Mouse (Mus musculus) intestine, postnatal 0 days (tissue): ENCODE measurements around the gene Sumo3. TPM values are rescaled to one million over a fixed set of nuclear protein-coding genes. Genes with fewer than 3 reads are reported as not detected.
A peak's percentile ranks its signal among the peaks of the same experiment; 100 is the strongest.

Experiments
- ATAC-seq: fragments of 200-750 bp; cut with Nextera tagmentation; 2 replicates; pipeline ENCODE4 v1.8.0; 2017; ENCODE audit warnings: mild to moderate bottlenecking, moderate TSS enrichment, moderate library complexity
- H3K27ac ChIP-seq: fragments of 300-500 bp; sonication (generic); 2 replicates; pipeline ENCODE4 v1.5.1; 2014; ENCODE audit warnings: mild to moderate bottlenecking, low read depth, low read length, moderate library complexity
- H3K27me3 ChIP-seq: fragments of 300-500 bp; sonication (generic); replicated peaks from 2 replicates; pipeline ENCODE4 v1.6.1; 2014; ENCODE audit warnings: low read length, mixed read lengths; ENCODE audit not compliant: control insufficient read depth, insufficient read depth
- H3K36me3 ChIP-seq: fragments of 300-500 bp; sonication (generic); 2 replicates; pipeline ENCODE4 v1.6.1; 2014; ENCODE audit warnings: mild to moderate bottlenecking, moderate library complexity; ENCODE audit not compliant: control insufficient read depth, insufficient read depth
- H3K4me1 ChIP-seq: fragments of 300-500 bp; sonication (generic); replicated peaks from 2 replicates; pipeline ENCODE4 v1.6.1; 2014; ENCODE audit warnings: antibody characterized with exemption, low read length, mixed read lengths; ENCODE audit not compliant: control insufficient read depth, insufficient read depth
- H3K4me2 ChIP-seq: fragments of 300-500 bp; sonication (generic); replicated peaks from 2 replicates; pipeline ENCODE4 v1.6.1; 2014; ENCODE audit warnings: low read depth, mild to moderate bottlenecking, moderate library complexity
- H3K4me3 ChIP-seq: fragments of 300-500 bp; sonication (generic); 2 replicates; pipeline ENCODE4 v1.5.1; 2014; ENCODE audit warnings: low read depth, low read length
- H3K9ac ChIP-seq: fragments of 300-500 bp; sonication (generic); 2 replicates; pipeline ENCODE4 v1.6.1; 2014; ENCODE audit warnings: mild to moderate bottlenecking, low read depth, low read length
- H3K9me3 ChIP-seq: fragments of 300-500 bp; sonication (generic); 2 replicates; pipeline ENCODE4 v1.6.1; 2016; ENCODE audit warnings: mixed run types; ENCODE audit not compliant: control insufficient read depth
- CTCF ChIP-seq: sonication (generic); IDR thresholded peaks from 2 replicates; pipeline ENCODE4 v1.5.1; 2016; ENCODE audit warnings: low read depth, mild to moderate bottlenecking, control low read depth, antibody characterized with exemption, moderate library complexity
- WGBS: fragments of 180-500 bp; shearing (Covaris S2); extraction: QIAGEN DNeasy Blood & Tissue Kit; methylation state at CpG from one replicate; pipeline ENCODE4 v1.1.7; 2014; 5-methylcytosine and 5-hydroxymethylcytosine counted together
- polyA plus RNA-seq: library from polyadenylated mRNA; unstranded; fragments of >200 nt; fragmentation: Nextera tagmentation; extraction: Ambion mirVana; gene quantifications from 2 replicates; pipeline ENCODE4 v1.2.1, GENCODE M21; 2015

The Sumo3 gene
- polyA plus RNA-seq, 1 experiment from 2014 or later, result 256 TPM

- no peak overlapping the region for H3K27ac ChIP-seq
- H3K36me3 ChIP-seq, result peaks cover 47% of the 10 kb centered on the region
Observed at GRCm38 (mm10) chr10:77634452-77635231, 28.7 kb downstream of the Sumo3 start.

GRCm38 (mm10) chr10:77636234-77636922 is 30.5 kb downstream of the Sumo3 start:
- Histone ChIP-seq H3K27ac (no peak overlapping the region), H3K4me3 (no peak overlapping the region), H3K4me1 (no peaks in the 10 kb centered on the region), H3K9ac (no peak overlapping the region), H3K27me3 (no peaks in the 10 kb centered on the region), H3K9me3 (no peaks in the 10 kb centered on the region), H3K36me3 (peaks cover 53% of the 10 kb centered on the region), H3K4me2 (no peak overlapping the region)
- no peak for ATAC-seq
- WGBS, result 92% methylated on average over 7 of the region's 7 CpGs
- no peak for TF ChIP-seq CTCF

More at GRCm38 (mm10) chr10:77634452-77635231, 28.7 kb downstream of the Sumo3 start:
- Histone ChIP-seq H3K9me3 (no peaks in the 10 kb centered on the region), H3K4me3 (no peak overlapping the region), H3K9ac (no peak overlapping the region), H3K4me2 (no peak overlapping the region), H3K27me3 (no peaks in the 10 kb centered on the region), H3K4me1 (no peaks in the 10 kb centered on the region)
- no peak; the same call in 1 of the 2 replicates for TF ChIP-seq CTCF
- no peak for ATAC-seq
- WGBS, result 58% methylated on average over 13 of the region's 13 CpGs

- no peak overlapping the region for H3K4me3 ChIP-seq
- no peak overlapping the region for H3K4me2 ChIP-seq
- H3K36me3 ChIP-seq, result peaks cover 55% of the 10 kb centered on the region
- no peaks in the 10 kb centered on the region for H3K9me3 ChIP-seq
- no peak overlapping the region for H3K9ac ChIP-seq
- no peak overlapping the region for H3K27ac ChIP-seq
- TF ChIP-seq CTCF, result no peak
- no peaks in the 10 kb centered on the region for H3K27me3 ChIP-seq
- 78% methylated on average over 6 of the region's 6 CpGs for WGBS
- no peak for ATAC-seq
- no peaks in the 10 kb centered on the region for H3K4me1 ChIP-seq
Observed at GRCm38 (mm10) chr10:77638956-77639355, 33.1 kb downstream of the Sumo3 start.

- 68% methylated on average over 7 of the region's 7 CpGs for WGBS
Observed at GRCm38 (mm10) chr10:77643160-77643559, 37.3 kb downstream of the Sumo3 start.

GRCm38 (mm10) chr10:77645571-77645970 is 39.7 kb downstream of the Sumo3 start:
- ATAC-seq, result no peak
- Histone ChIP-seq H3K27ac (no peak overlapping the region), H3K36me3 (peaks cover 59% of the 10 kb centered on the region), H3K27me3 (no peaks in the 10 kb centered on the region), H3K4me1 (no peaks in the 10 kb centered on the region), H3K9ac (no peak overlapping the region), H3K9me3 (no peaks in the 10 kb centered on the region), H3K4me2 (no peak overlapping the region), H3K4me3 (no peak overlapping the region)
- no peak for TF ChIP-seq CTCF
- 89% methylated on average over 5 of the region's 5 CpGs for WGBS

More at GRCm38 (mm10) chr10:77643160-77643559, 37.3 kb downstream of the Sumo3 start:
- ATAC-seq, result peak; percentile 9; the same call in 1 of the 2 replicates
- H3K27me3 ChIP-seq, result no peaks in the 10 kb centered on the region
- TF ChIP-seq CTCF, result no peak
- H3K9ac ChIP-seq, result no peak overlapping the region
- H3K36me3 ChIP-seq, result peaks cover 62% of the 10 kb centered on the region
- H3K4me3 ChIP-seq, result no peak overlapping the region
- H3K9me3 ChIP-seq, result no peaks in the 10 kb centered on the region
- H3K4me1 ChIP-seq, result no peaks in the 10 kb centered on the region
- H3K27ac ChIP-seq, result no peak overlapping the region
- H3K4me2 ChIP-seq, result no peak overlapping the region

GRCm38 (mm10) chr10:77647461-77647860 is 41.6 kb downstream of the Sumo3 start:
- Histone ChIP-seq H3K36me3 (peaks cover 44% of the 10 kb centered on the region), H3K4me3 (no peak overlapping the region), H3K9me3 (no peaks in the 10 kb centered on the region), H3K27me3 (no peaks in the 10 kb centered on the region), H3K4me1 (no peaks in the 10 kb centered on the region), H3K4me2 (no peak overlapping the region), H3K27ac (no peak overlapping the region), H3K9ac (no peak overlapping the region)
- no peak for ATAC-seq
- WGBS, result 56% methylated on average over 1 of the region's 1 CpGs
- TF ChIP-seq CTCF, result no peak
